Mouse (Mus musculus) activated CD4-positive, CD25-positive, alpha-beta regulatory T cell (primary cell): ENCODE measurements around the gene Lmcd1. TPM values are rescaled to one million over a fixed set of nuclear protein-coding genes. Genes with fewer than 3 reads are reported as not detected.

ENCODE experiments used
- polyA plus RNA-seq, 2 experiments: library from polyadenylated mRNA; unstranded; fragments of 100-300 nt; shearing (Covaris generic); gene quantifications; one replicate each; pipeline ENCODE4 v1.2.1; 2017

Lmcd1 gene
- polyA plus RNA-seq = not detected

DNA sequence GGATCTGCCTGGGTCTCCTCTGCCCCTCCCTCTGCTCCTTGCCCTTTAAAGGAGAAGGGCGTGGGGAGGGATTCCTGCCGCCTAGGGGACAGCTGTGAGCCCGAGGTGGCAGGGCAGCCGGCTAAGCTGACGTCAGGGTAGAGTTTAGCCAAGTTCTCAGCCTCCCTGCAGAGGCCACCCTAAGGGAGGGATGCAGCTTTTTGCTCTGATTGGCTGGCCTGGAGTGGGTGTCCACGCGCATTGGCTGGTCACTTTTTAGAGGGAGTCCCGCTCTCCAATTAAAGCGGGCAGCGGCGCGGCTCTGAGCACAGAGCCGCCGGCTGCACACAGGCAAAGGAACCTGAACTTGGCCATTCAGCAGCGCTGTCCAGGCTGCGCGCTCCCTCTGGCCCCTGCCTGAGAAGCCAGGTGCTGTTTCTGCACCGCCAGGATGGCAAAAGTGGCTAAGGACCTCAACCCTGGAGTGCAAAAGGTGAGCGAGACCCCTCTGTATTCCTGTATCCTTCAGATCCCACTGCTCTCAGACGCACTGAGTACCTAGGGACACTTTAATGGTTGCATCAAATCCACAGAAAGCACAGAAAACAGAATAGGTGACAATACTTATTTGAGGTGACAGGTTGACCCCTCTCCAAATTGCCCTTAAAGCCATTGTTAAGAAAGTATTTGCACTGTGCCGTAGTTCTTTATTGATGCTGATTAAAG, at the start of gene Lmcd1:
Gene Lmcd1, plus strand, starts transcription at position 258 of the 705 bp plus-strand sequence.

Other genes with a start within 250 kb of the Lmcd1 start
- not detected for gene Ssu2, start 114.3 kb downstream of the Lmcd1 start, polyA plus RNA-seq
- not detected for gene Cav3, start 185.7 kb downstream of the Lmcd1 start, polyA plus RNA-seq
- gene Oxtr, start 216.2 kb downstream of the Lmcd1 start, polyA plus RNA-seq = not detected